Mouse (Mus musculus) hindbrain, postnatal 0 days (tissue): ENCODE measurements around the gene Rin2. TPM values are rescaled to one million over a fixed set of nuclear protein-coding genes. Genes with fewer than 3 reads are reported as not detected.
A peak's percentile ranks its signal among the peaks of the same experiment; 100 is the strongest.

Experiments used
- ATAC-seq: fragments of 200-750 bp; cut with Nextera tagmentation; 2 replicates; pipeline ENCODE4 v1.8.0; 2017; ENCODE audit warnings: mild to moderate bottlenecking, moderate TSS enrichment, moderate library complexity
- DNase-seq: peaks from one replicate; pipeline ENCODE4 v3.0.0-alpha.2; 2015; ENCODE audit warnings: low spot score
- H3K27ac ChIP-seq: fragments of 300-500 bp; sonication (generic); 2 replicates; pipeline ENCODE4 v1.5.1; 2014; ENCODE audit warnings: mild to moderate bottlenecking
- H3K27me3 ChIP-seq: fragments of 300-500 bp; sonication (generic); 2 replicates; pipeline ENCODE4 v1.6.1; 2014; ENCODE audit warnings: low read length, mixed read lengths; ENCODE audit not compliant: insufficient read depth
- H3K36me3 ChIP-seq: fragments of 300-500 bp; sonication (generic); 2 replicates; pipeline ENCODE4 v1.6.1; 2014; ENCODE audit warnings: low read length, mixed read lengths; ENCODE audit not compliant: insufficient read depth
- H3K4me1 ChIP-seq: fragments of 300-500 bp; sonication (generic); 2 replicates; pipeline ENCODE4 v1.6.1; 2014; ENCODE audit warnings: antibody characterized with exemption, low read length, mixed read lengths; ENCODE audit not compliant: insufficient read depth
- H3K4me2 ChIP-seq: fragments of 300-500 bp; sonication (generic); 2 replicates; pipeline ENCODE4 v1.6.1; 2014; ENCODE audit warnings: low read depth, mild to moderate bottlenecking, low read length, moderate library complexity, mixed read lengths
- H3K4me3 ChIP-seq: fragments of 300-500 bp; sonication (generic); 2 replicates; pipeline ENCODE4 v1.5.1; 2014; ENCODE audit warnings: low read length
- H3K9ac ChIP-seq: fragments of 300-500 bp; sonication (generic); replicated peaks from 2 replicates; pipeline ENCODE4 v1.6.1; 2014; ENCODE audit warnings: mild to moderate bottlenecking, low read length, moderate library complexity, mixed read lengths
- H3K9me3 ChIP-seq: fragments of 300-500 bp; sonication (generic); 2 replicates; pipeline ENCODE4 v1.6.1; 2016; ENCODE audit warnings: low read length, mixed read lengths
- CTCF ChIP-seq: IDR thresholded peaks from 2 replicates; pipeline ENCODE4 v1.5.1; 2016; ENCODE audit warnings: antibody characterized with exemption, control low read depth, low read depth
- WGBS: fragments of 180-500 bp; shearing (Covaris S2); extraction: QIAGEN DNeasy Blood & Tissue Kit; methylation state at CpG from one replicate; pipeline ENCODE4 v1.1.7; 2014; 5-methylcytosine and 5-hydroxymethylcytosine counted together
- polyA plus RNA-seq: library from polyadenylated mRNA; unstranded; fragments of >200 nt; fragmentation: Nextera tagmentation; extraction: Ambion mirVana; gene quantifications from 2 replicates; pipeline ENCODE4 v1.2.1, GENCODE M21; 2015
- total RNA-seq: library from RNA; depleted of rRNA; stranded (reverse); fragments of >200 nt; gene quantifications from 2 replicates; pipeline ENCODE4 v1.2.3, GENCODE M21; 2014

Rin2 gene
- total and polyA plus RNA-seq, 2 experiments from 2014 or later: 9.4 to 11.7 TPM

DNA sequence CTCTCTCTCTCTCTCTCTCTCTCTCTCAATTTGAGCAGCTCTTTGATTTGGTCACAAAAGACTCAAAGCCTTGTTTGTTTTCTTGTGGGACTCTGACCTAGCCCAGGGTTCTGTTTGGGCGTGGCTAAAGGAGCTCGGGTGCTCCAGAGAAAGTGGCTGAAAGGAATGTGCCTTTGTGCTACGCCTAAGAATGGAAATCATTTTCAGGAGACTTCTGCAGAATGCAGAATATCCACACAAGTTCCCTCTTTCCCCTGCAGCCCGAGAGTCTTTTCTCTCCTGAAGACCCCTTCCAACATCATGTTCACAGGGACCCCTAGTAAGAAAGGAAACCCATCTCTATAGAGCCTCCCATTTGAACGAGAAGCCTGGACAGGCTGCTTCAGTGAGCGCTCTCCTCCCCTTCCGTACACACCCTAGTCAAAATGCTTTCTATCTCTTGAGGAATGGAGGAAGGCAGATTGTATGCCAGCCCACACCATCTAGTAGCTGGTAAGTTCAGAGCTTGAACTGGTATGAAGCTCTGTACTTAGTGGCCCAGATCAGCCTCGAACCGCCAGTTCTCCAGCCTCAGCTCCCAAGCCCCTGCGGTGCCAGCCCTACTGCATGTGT, 187.3 kb downstream of the Rin2 start:
- H3K4me1 ChIP-seq: peaks cover 15% of the 10 kb centered on the region
- peak overlapping the region; percentile 33 for H3K9ac ChIP-seq
- H3K9me3 ChIP-seq: no peaks in the 10 kb centered on the region
- no peaks in the 10 kb centered on the region for H3K36me3 ChIP-seq
- 25% methylated on average over 10 of the region's 10 CpGs for WGBS
- peak overlapping the region; percentile 71 for H3K4me2 ChIP-seq
- ATAC-seq (no peak), DNase-seq (no peak)
- no peaks in the 10 kb centered on the region for H3K27me3 ChIP-seq
- H3K27ac ChIP-seq: peak overlapping the region; percentile 62; the same call in 1 of the 2 replicates
- no peak for TF ChIP-seq CTCF
- peak overlapping the region; percentile 44 for H3K4me3 ChIP-seq

DNA sequence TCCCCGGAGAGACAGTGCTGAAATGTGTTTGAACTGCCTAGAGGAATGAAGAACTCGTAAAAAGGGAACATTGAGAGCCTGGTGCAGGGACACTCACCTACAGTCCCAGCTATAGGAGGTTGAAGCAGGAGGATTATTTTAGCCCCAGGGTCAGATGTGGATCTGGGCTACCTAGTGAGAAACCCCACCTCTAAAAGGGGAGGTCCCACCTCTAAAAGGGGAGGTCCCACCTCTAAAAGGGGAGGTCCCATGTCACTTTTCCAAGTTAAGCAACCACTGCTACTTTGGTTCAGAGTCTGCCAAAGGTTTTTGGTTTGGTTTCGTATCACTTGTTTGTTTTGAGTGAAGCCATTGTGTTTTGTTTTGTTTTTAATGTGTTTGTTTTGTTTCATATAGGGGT, 190.3 kb downstream of the Rin2 start:
- ATAC-seq: no peak
- DNase-seq: no peak
- Histone ChIP-seq H3K9ac (no peak overlapping the region), H3K4me2 (no peak overlapping the region), H3K36me3 (no peaks in the 10 kb centered on the region), H3K9me3 (no peaks in the 10 kb centered on the region), H3K27me3 (no peaks in the 10 kb centered on the region), H3K27ac (no peak overlapping the region), H3K4me1 (0 out of 2 replicates have a peak, but pooled peaks cover 6% of the 10 kb centered on the region), H3K4me3 (no peak overlapping the region)
- 83% methylated on average over 3 of the region's 3 CpGs for WGBS
- no peak for TF ChIP-seq CTCF

DNA sequence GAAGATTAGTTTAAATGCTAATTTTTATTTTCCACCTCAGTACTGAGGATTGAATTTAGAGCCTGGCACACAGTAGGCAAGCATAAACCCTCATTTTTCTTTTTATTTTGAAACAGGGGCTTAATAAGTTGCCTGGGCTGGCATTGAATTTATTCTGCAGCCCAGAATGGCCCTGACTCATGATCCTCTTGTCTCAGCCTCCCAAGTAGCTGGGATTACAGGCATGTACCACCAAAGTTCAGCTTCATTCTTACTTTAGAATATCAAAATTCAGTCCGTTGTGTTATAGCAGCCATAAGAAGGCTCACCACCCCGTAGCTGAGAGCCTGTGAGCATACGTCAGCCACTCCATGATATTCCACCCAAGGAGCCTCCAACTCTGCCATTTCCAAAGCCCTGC, 191.2 kb downstream of the Rin2 start:
- TF ChIP-seq CTCF: no peak
- Histone ChIP-seq H3K4me1 (0 out of 2 replicates have a peak, but pooled peaks cover 6% of the 10 kb centered on the region), H3K4me2 (no peak overlapping the region), H3K9ac (no peak overlapping the region), H3K27me3 (no peaks in the 10 kb centered on the region), H3K9me3 (no peaks in the 10 kb centered on the region), H3K36me3 (no peaks in the 10 kb centered on the region), H3K27ac (no peak overlapping the region), H3K4me3 (no peak overlapping the region)
- no peak for ATAC-seq
- 97% methylated on average over 3 of the region's 3 CpGs for WGBS
- DNase-seq: no peak

DNA sequence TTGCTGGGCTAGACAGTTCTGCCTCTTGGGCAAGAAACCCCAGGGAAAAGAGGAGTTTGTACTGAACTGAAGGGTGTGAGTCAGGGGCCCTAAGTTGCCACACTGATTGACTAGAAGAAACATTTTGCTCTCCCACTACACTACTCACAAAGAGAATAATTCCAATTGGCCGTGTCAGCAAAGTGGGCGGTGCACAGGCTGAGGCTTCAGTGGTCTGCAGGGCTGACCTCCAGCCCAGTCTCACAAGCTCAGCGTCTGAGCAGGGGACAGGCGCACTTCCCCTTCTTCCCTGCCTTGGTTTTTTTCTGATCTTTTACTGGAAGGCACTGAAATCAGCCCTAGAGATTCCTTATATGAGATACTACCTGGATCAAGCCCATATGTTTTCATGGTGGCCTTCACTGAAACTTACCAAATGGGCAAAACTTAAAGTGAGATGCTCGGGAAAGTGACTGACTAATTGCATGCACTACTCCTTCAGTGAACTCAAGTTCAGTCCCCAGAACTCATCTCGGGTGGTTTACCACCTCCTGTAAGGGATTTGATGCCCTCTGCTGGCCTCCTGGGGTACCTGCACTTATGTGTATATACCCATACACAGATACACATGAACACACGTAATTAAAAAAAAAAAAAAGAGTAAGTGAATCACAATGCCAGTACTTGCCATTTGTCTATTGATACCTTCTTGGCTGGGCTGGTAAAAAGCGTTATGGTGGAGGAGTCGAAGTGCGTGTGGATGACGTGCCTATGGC, 191.9 kb downstream of the Rin2 start:
- no peak for DNase-seq
- no peak overlapping the region for H3K4me2 ChIP-seq
- H3K4me1 ChIP-seq: no peaks in the 10 kb centered on the region
- H3K4me3 ChIP-seq: no peak overlapping the region
- 94% methylated on average over 11 of the region's 11 CpGs for WGBS
- no peak for ATAC-seq
- H3K9me3 ChIP-seq: no peaks in the 10 kb centered on the region
- no peak overlapping the region for H3K27ac ChIP-seq
- no peaks in the 10 kb centered on the region for H3K36me3 ChIP-seq
- no peak overlapping the region for H3K9ac ChIP-seq
- TF ChIP-seq CTCF: no peak
- H3K27me3 ChIP-seq: no peaks in the 10 kb centered on the region

DNA sequence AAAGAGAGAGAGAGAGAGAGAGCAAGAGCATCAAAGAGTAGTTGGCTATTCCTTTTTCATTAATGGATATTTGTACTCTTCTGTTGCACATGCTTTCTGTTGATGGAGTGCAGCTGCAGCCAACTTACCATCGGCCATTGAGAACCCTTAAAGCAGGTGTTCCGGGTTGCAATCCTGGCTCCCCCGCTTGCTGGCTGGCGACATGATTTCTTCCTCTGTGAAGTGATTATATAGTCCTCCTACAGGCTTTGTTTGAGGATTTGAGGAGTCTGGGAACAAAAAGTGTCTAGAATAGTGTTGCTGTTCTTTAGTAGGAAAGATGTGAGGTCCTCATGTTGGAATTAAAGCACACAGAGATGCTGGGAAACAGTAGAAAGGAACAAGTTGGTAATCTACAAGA, 196.3 kb downstream of the Rin2 start:
- no peak for TF ChIP-seq CTCF
- Histone ChIP-seq H3K4me2 (no peak overlapping the region), H3K9ac (no peak overlapping the region), H3K9me3 (no peaks in the 10 kb centered on the region), H3K36me3 (no peaks in the 10 kb centered on the region), H3K4me1 (no peaks in the 10 kb centered on the region), H3K27ac (no peak overlapping the region), H3K4me3 (no peak overlapping the region), H3K27me3 (no peaks in the 10 kb centered on the region)
- DNase-seq: no peak
- ATAC-seq: no peak
- 89% methylated on average over 4 of the region's 4 CpGs for WGBS

DNA sequence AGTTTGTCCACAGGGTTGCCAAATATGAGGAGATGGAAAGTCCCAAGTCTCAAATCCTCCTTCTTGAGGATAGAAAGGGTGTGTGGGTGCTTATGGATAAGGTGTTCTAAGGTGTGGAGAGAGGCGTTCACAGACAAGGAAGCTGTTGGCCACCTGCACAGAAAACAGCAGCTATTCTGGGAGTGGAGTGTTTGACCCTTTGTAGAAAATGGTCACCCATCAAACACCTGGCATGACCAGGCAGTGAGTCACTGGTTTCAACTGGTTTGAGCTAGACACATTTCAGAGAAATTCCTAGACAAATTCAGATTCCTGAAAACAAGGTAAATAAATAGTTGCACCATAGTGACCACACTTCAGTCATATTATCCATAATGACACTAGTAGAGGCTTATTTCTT, 197.1 kb downstream of the Rin2 start:
- DNase-seq (no peak), ATAC-seq (no peak)
- Histone ChIP-seq H3K9ac (no peak overlapping the region), H3K4me2 (no peak overlapping the region), H3K36me3 (no peaks in the 10 kb centered on the region), H3K4me3 (no peak overlapping the region), H3K4me1 (no peaks in the 10 kb centered on the region), H3K27me3 (no peaks in the 10 kb centered on the region), H3K9me3 (no peaks in the 10 kb centered on the region), H3K27ac (no peak overlapping the region)
- 95% methylated on average over 1 of the region's 1 CpGs for WGBS
- no peak for TF ChIP-seq CTCF

DNA sequence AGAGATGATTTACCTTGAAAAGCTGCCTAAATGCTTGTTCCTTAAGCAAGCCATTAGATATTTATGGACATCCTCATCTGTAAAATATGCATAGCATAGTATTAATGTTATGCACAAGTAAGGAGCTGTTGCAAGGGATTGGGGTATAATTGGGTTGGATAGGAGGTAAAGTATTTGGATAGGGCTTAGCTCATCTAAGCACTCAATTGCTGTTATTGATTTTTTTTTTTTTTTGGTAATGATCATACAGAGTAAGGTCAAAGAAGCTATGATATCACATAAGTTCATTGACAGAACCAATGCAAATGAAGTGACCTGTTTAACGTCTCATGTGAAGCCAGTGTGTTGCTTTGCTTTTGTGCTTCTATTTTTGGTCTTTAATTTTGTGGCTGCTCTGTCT, 198.9 kb downstream of the Rin2 start:
- no peaks in the 10 kb centered on the region for H3K27me3 ChIP-seq
- no peak for ATAC-seq
- DNase-seq: no peak
- no peaks in the 10 kb centered on the region for H3K4me1 ChIP-seq
- H3K9me3 ChIP-seq: no peaks in the 10 kb centered on the region
- 0 out of 2 replicates have a peak, but pooled peaks cover 3% of the 10 kb centered on the region for H3K36me3 ChIP-seq
- no peak overlapping the region for H3K4me2 ChIP-seq
- H3K4me3 ChIP-seq: no peak overlapping the region
- H3K9ac ChIP-seq: no peak overlapping the region
- H3K27ac ChIP-seq: no peak overlapping the region
- WGBS: 65% methylated on average over 1 of the region's 1 CpGs
- TF ChIP-seq CTCF: no peak
